Mouse (Mus musculus) E14TG2a.4 (cell line): ENCODE measurements around the gene Prelid3b.

ENCODE experiments used
- CTCF ChIP-seq: conservative IDR thresholded peaks from 2 replicates; pipeline ENCODE4 v1.5.1; 2014; ENCODE audit warnings: low read length
- POU5F1 ChIP-seq: IDR thresholded peaks from 2 replicates; pipeline ENCODE4 v1.6.1; 2014; ENCODE audit warnings: low read length, borderline replicate concordance

DNA sequence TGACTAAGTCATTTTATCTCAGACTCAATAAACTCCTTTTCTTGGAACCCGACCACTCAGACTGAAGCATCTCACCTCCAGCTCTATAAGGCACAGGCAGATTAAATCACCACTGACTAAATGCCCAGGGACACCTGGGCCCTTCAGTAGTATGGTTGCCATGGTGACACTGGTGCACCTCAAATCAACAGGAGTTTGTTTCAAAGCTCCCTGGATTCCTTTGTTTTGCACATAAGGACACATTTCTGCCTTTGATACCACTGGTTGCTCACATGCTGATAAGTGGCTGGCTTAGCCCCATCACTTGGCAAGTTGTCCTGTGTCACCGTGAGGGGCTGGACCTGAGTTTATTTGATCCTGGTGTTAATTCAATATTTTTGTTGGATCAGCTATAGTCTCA, 13.5 kb downstream of the Prelid3b start:
- no peak for TF ChIP-seq CTCF
- no peak for TF ChIP-seq POU5F1
